Mouse (Mus musculus): Measurements from ENCODE around the gene Kazn.

GRCm38 (mm10) chr4:142165835-142166701 lies 73.1 kb downstream of the Kazn start:
- TF ChIP-seq CTCF (conservative IDR thresholded peaks at IDR 0.05; ENCODE audit: low read length) (no peak), POU5F1 (IDR thresholded peaks at IDR 0.05; ENCODE audit: borderline replicate concordance, low read length) (no peak), NANOG (IDR thresholded peaks at IDR 0.05; ENCODE audit: borderline replicate concordance, low read length) (peak; percentile 29)

All from E14TG2a.4 (cell line).